Mouse (Mus musculus): ENCODE measurements around the gene Elfn1.

The Elfn1 gene

DNA sequence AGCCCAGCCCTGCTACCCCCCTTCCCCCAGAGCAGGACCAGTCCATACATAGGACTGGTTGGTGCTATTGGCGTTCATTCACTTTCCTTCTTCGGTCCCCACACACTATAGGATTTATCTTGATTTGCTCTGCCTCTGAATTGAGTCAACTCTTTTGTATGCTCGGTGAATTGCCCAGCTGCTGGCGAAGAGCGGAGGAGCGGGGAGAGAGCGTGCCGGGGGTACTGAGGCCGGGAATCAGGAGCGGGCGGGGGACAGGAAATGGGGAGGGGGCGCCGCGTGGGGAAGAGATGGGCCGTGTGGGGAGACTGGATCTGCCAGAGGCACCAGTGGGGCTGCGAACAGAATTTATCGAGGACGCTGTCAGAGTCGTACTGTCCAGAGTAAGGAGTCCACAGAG lies 3.8 kb downstream of the Elfn1 start:
- no peak for DNase-seq (ENCODE audit: low spot score)

DNA sequence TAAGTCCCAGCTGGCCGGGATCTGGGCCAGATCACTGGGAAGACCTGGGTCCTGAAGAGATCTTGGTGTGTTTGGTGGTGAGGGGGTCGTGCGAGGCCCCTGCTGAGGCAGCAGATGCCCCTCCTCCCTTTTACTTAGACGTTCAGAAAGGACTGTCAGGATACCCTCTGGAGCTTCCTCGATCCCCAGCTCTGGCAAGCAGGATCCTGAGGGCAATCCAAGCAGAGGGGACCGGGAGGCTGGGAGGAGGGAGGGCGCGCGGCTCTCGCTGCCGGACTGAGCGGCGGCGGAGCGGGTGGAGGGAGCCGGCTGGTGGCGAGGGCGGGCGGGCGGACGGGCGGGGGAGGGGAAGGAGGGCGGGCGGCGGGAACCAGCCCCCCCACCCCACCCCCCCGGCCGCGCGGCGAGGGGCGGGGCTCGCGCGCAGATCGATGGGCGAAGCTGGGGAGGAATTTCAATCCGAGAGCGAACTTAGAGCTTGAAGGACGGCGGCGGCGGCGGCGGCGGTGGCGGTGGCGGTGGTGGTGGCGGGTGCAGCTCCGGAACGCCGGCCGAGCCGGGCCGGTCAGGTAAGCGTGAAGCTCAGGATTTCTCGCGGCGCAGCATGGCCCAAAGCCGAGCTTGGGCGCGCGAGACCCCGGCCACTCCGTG lies 4.5 kb downstream of the Elfn1 start:
- no peak for DNase-seq (ENCODE audit: low spot score)

DNA sequence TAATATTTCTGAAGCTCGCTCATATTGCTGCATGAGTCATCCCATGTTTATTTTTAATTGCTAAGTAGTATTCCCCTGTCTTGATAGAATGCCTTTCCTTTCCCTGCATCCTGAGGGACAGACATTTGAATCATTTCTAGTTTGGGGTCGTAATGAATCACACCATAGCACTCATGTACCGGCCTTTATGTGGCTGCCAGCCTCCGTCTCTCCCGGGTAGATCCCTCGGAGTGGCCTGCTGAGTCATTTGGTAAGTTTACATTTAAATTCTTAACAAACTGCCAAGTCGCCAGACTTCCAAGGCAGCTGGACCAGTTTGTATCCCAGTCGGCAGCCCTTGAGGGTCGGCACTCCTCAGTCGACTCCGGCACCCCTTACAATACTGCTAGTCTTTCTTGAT lies 13.9 kb downstream of the Elfn1 start:
- no peak for DNase-seq (ENCODE audit: low spot score)

DNA sequence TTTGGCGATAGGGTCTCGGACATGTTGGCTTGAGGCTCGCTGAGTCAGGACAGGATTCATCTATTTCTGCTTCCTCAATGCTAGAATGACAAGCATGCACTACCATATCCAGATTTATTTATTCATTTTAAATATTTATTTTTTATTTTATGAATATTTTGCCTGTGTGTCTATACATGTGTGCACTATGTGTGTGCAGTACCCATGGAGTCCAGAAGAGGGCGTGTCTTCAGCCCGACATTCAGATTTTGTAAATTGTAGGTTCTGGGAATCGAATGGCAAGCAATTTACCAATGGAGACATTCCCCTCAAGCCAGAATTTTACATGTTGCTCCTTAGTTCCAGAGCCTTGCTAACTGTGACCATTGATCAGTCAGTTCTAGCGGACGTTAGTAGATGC lies 16.1 kb downstream of the Elfn1 start:
- no peak for DNase-seq (ENCODE audit: low spot score)

DNA sequence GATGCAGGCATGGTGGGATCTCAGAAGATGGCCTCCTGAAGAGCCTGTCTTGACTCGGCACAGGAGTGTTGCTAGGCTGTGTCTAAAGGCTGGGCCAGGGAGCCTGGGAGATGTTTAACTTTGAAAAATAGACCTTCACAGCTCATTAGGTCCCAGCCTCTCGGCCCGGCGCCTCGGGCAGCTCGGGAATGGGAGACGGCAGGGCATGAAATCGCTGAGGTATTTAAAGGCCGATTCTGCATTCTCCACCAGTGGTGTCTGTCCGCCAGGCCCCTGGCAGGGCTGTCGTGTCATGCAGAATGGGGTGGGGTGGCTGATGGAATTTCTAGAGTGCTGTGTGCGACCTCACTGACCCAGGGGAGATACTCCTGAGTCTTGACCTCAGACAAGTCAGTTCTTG lies 22.4 kb downstream of the Elfn1 start:
- DNase-seq (ENCODE audit: low spot score) = no peak

DNA sequence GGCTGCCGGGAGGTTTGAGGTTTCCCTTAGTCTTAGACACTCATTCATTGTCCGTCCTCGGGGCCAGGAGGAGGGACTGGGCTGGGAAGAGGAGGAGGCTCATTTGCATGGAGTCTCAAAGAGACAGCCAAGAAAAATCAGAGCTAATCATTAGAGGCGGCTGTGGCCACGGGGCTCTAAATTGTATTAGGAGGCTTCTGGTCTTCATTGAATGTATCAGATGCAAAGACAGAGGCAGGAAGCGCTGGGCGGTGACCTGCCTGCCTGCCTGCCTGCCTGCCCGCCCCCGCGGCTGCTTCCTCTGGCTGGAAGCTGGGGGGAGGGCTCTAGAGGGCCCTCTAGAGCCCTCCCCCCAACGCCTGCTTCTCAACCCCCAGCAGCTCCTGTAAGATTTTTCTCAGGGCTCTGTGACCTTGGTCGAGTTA lies 23.2 kb downstream of the Elfn1 start:
- DNase-seq (ENCODE audit: low spot score) = no peak

DNA sequence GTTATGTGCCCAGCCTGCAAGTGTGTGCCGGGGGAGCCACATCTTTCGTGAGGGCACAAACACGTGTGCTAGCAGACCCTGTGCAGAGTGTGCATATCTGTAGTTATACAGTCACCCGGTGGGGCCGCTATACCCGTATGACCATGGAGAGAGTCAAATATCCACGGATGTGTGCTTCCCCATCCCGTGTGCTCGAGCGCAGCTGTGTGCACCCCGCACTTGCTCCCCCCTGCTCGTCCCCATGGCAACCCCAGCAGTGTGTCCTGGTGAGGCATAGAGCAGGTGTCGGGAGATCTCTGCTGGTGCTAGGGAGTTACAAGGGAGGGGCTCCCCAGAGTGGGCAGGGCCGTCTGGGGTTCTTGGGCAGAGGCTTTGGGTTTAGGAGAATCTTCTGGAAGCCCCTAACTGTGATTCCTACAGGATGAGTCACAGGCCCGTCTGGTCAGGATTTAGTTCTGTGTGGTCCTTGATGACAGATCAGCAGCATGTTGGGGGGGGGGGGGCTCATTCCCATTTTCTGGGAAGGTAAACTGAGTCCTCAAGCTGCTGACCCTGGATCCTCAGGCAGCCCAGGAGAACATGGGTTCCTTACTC lies 24.3 kb downstream of the Elfn1 start:
- DNase-seq (ENCODE audit: low spot score) = no peak

DNA sequence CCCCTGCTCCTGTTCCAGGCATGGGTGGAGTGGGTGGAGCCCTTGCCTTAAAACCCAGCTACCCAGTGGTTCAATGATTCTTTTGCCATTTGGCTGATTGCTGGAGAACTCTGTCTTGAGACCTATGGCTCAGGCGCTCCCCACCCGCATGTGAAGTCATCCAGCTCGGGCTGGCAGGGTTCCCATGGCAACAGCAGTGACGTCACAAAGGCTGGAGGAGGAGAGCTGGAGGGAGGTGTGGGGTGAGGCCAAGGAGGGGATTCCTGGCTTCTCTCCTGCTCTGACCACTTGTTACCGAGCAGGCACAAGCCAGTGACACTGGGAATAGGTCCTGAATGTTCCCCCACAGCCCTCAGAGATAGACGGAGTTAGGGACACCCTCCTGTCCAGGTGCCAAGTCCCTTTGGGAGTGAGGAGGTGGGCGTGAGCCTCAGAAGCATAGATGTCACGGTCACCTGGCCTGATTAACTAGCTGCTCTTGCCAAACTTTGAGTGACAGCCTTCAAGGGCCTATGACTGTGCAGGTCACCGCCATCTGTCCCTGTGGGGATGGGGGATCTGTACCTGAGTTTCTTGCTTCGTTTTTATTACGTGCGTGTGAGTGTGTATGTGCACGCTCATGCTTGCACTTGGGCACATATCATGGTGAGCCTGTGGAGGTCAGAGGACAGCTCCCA lies 25.0 kb downstream of the Elfn1 start:
- DNase-seq (ENCODE audit: low spot score) = peak; percentile 33

DNA sequence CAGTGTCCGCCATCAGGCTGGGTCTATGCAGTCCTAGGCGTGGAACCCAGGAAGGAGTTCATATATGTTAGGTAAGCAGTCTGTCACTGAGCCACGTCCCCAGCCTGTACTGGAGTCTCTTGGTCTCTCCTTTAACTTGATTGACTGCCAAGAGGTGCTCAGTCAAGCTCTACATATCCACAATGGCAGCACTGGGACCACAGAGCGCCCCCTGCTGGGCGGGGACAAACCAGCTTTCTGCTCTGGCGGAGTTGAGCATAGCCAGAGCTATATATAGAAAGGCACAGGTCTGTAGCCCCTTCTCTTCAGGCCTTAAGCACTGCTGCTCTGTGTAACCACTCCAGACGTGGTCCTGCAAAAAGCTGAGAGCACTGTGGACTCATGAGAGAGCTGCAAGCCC lies 25.7 kb downstream of the Elfn1 start:
- peak; percentile 41 for DNase-seq (ENCODE audit: low spot score)

DNA sequence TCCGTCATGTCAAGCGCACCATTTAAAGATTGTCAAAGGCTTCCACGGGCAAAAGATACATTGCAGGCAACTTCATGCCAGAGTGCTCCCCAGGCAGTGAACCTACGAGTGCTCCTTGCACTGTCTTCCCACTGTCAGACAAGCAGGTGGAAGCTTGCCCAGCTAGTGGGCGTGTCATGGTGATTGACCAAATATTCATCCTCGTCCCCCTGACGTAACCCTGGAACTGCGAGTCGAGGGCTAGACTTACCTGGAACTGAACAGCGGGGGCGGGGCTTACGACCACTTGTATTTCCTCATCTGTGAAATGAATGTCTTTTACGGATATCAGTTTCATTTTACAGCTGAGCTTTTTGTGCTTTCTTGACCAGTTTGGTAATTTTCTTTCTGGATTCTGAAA lies 28.7 kb downstream of the Elfn1 start:
- no peak for DNase-seq (ENCODE audit: low spot score)

DNA sequence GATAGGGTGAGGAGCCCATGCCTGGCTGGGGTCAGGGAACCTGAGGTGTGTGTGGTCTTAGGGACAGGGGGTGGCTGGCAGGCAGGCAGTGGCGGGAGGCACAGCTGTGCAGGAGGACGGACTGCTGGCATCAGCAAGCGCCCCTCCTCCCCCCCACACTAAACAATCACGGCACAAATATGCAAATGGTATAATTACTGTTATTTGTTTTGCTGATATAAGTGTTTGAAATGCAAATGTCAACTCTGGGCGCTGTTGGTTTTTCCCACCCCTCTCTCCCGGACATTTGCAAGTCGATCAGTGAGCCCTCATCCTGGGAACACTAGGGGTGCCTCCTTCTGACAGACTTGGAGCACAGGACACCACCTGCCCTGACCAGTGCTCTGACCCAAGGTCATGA lies 37.0 kb downstream of the Elfn1 start:
- DNase-seq (ENCODE audit: low spot score) = no peak

DNA sequence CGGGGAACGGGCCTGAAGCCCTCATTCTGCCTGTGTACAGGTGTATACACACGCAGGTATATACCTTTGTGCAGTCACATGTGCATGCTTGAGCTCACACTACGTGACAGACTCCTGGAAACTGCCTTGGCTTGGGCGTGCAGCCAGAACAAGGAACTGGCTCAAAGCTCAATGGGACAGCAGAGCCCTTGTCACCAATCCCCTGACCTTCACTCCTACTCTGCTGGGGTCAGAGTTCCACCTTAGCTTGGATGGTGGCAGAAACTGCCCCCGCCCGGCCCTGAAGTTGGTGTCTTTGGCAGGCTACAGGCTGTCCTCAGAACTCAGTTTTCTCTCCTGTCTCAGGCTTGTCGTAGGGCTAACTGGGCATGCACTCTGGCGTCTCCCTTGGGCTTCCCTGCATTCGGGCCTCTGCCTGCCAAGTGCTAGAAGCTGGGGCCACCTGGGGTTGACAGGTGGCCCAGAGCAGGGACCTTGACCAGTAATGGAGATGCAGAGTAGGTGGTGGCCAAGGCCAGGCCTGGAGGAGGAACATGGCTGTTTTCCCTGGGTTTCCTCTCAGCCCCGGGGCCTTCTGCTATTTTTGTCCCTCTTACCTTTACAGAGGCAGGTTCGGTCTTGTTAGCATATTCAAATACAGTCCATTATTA lies 38.1 kb downstream of the Elfn1 start:
- DNase-seq (ENCODE audit: low spot score) = no peak

DNA sequence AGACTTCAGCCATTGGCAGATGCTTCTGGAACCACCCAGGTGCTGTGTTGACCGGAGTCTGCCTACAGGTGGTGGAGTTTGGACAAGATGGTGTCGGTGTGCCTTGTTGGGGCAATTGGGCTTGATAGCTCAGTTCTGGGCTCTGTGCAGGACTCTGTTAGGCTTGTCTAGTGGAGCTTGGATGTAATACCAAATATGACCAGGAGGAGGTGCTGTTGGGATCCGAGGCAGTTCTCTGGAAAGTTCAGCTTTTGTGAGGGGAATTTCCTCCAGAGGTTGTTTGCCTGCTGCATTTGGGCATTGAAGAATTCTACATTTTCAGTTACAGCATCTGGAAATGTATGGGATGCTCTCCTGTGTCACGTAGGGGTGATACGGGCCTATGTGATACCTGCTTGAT lies 39.7 kb downstream of the Elfn1 start:
- DNase-seq (ENCODE audit: low spot score) = no peak

DNA sequence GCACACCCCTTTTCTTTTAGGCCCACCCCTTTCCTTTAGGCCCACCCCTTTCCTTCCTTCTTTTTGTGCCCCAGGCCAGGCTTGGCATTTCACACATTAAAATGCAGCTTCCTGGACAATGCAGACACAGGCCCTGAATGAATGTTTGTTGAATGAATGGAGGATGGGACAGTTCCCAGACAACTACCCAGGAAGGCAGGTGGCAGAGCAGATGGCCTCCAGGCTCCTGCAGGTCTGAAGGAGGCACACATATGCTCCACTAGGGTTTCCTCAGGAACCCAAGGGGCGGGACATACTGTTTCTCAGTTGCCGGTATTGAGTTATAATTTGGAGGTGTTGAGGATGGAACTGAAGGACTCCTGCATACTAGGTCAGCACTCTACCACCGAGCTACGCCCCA lies 40.8 kb downstream of the Elfn1 start:
- DNase-seq (ENCODE audit: low spot score) = peak; percentile 59

DNA sequence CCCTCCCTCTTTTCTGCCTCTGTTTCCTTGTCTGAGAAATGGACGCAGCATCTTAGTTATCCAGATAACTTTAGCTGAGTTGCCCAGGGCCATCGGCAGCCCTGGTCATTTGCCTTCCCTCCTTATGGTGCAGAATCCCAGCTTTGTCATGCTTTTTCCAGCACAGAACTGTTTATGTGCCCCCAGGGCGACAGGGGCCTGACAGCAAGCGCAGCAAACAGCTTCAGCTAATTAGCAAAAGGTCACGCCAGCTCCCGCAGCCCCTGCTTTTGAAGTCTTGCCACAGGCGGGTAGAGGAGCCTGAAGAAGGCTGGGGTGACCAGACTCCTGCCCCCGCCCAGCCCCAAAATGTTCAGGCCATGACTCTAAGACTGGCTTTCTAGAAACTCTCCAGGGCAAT lies 41.6 kb downstream of the Elfn1 start:
- DNase-seq (ENCODE audit: low spot score) = no peak

DNA sequence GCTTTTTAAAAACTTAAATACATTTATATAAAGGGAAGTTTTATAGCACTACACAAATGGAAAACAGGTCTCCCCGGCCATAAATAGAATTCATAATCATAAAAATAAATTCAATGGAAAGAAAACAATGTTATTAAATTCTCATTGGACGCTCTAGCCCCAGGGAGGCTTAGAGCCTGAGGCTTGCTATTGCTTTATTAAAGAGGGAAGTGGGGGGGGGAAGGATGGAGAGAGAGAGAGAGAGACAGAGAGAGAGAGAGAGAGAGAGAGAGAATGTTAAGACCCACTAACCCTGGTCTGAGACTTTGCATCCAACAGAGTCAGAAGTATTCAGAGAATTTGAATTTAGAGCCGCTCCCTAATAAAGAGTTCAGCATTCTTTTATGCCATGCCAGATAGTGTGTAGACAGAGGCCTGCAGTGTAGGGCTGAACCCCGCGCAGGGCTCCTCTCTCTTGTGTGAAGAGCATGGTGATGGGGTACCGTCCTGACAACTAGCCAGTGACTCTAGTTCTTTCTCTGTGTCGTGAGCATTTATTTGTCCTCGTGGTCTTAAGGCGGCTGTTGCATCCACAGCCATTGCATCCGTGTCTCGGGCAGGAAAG lies 42.3 kb downstream of the Elfn1 start:
- no peak for DNase-seq (ENCODE audit: low spot score)

DNA sequence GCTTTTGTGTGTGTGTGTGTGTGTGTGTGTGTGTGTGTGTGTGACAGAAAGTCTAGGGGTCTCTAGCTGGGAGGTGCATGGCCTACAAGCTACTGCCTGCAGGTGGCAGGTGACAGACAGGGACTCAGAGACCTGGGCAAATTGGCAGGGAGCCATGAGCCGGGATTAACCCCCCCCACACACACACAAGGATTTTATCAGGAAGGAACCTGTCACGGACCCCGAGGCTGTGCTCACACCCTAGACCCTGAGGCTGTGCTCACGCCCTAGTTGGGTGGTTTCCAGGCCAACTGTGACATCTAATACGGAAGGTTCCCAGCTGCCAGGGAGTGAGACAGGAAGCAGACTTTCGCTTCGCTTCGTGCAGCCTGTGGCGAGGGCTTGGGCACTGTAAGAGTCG lies 49.1 kb downstream of the Elfn1 start:
- no peak for DNase-seq (ENCODE audit: low spot score)

DNA sequence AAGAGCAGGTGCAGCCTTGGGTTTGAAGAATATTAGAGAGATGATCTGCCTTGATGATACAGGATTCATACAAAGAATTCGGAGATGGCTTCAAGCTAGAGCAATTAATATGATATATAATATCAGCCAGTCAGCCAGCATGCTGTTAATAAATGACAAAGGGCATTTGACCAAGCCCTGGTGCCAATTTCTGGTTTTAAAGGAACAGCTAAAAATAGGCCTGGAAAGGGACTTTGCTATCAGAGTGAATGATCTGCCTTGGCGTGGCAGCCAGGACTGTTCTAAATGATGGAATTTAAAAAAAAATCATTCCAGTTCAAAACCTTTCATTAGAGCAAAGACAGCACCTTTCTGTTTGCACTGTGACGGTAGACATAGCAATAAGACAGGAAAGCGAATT lies 52.0 kb downstream of the Elfn1 start:
- no peak for DNase-seq (ENCODE audit: low spot score)

DNA sequence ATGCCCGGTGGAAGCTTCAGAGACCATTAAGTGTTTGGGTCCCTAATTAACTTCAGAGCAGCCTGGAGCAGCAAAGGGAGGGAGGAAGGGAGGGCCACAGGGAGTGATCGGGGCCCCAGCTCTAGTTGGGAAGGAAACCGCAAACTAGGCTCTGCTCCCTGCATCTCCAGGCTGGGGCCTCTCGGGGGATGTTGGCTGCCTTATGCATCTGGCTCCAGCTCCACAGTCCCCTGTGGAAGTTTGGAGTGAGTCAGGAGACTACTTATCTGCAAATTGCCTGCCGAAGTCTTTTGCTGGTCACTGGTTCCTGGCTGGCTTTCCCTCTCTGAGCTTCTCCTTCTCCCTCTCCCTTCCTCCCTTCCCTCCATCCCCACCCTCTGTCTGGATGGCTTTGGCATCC lies 56.6 kb downstream of the Elfn1 start:
- DNase-seq (ENCODE audit: low spot score) = no peak

DNA sequence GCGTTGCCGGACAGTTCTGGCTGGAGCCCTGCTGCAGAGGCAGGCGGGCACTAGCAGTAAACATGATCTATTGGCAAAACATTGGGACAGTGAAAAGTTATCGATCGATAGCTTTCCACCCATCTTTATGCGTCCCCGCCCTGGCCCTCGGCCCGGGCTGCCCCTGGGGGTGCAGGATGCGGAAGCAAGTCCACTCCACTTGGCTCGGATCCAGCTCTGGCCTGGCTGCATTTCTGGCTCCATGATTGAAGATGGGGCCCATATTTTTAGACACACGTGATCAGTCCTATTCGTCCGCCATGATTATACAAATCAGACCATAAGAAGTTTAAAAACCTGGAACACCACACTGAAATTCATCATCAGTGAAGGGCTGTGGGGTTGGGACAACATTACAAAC lies 57.9 kb downstream of the Elfn1 start:
- DNase-seq (ENCODE audit: low spot score) = no peak

DNA sequence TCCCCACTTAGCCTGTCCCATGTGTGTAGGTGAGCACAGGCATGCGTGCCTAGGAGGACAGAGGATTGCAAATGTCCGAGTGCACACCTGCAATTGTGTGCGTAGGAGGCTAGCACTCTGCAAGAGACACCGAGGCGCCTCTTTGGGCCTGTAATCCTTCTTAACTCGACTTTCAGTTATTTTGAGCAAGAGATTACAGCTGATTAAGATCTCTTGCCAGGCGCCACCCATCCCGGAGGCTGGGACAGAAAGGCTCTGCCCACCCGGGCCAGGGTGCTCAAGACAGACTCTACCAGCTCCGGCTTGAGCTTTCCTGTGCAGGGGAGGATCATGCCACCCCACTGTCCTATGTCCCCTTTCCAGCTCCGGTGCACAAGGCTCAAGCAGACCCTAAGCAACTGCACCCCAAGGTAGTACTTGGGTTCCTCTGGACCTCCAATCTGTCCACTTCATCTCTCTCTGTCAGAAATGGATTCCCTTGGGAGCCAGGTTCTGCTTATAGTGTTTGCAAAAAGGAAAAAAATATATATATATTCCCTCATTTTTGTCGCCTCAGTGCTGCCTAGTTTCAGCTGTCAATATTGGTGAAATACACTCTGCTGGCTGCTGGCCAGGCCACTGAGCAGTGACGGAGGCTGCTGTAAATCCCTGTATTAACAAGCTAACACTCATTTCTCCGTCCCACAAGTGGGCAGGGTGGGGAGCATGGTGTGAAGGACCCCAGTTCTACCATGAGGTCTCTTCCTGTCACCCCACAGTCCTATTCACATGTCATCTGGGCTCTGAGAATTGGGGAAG lies 61.6 kb downstream of the Elfn1 start:
- DNase-seq (ENCODE audit: low spot score) = no peak

DNA sequence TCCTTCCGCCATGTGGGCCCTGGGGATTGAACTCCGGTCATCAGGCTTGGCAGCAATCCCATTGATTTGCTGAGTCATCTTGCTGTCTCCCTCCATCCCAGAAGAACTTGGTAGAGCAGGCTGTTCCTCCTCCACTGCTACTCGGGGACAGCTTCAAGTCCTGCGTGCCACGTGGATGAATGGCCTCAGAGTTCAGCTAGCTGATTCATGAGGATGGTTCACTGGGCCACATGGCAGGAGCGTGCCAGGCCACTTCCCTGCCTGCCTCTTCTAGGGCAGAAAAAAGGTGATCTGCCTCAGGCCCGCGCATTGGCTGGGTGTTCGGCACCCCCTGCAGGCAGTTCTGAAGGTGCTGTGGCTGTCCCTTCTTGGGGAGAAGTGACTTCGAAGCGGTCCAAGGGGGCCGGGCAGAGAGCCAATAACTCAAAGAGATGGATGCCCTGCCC lies 62.5 kb downstream of the Elfn1 start:
- no peak for DNase-seq (ENCODE audit: low spot score)

Measured in layer of hippocampus, adult 11-12 months (tissue).